ENCODE assay signal across 9 mouse cellular contexts in genomic region chr5:117307699-117308098, GRCm38 (mm10). TPM values are rescaled to one million over a fixed set of nuclear protein-coding genes. Genes with fewer than 3 reads are reported as not detected.
DNase-seq lines count a peak whose midpoint lies in the region; ATAC-seq and TF ChIP-seq lines count a peak whose summit lies in the region.
"Had no signal": no experiment of that assay in that cellular context is flagged by ENCODE, and none has a peak within 500 bp of the region (broad histone marks: within the 10 kb centered on the region; RNA-seq: fewer than 3 reads in every experiment).

No protein-coding gene starts in this region.

- WGBS in hindbrain, embryonic 11.5 days, result 45% methylated on average over 11 of the region's 11 CpGs
- 43% methylated on average over 11 of the region's 11 CpGs for WGBS in hindbrain, embryonic 16.5 days
- WGBS in hindbrain, postnatal 0 days, result 43% methylated on average over 11 of the region's 11 CpGs

- TF ChIP-seq CTCF in hindbrain, postnatal 0 days (IDR thresholded peaks at IDR 0.05; ENCODE audit: low read depth), result peak; percentile 69

- H3K27me3 ChIP-seq in hindbrain, embryonic 11.5 days (ENCODE audit: control insufficient read depth, insufficient read depth, low read length), result no peaks in the 10 kb centered on the region
- no peaks in the 10 kb centered on the region for H3K27me3 ChIP-seq in hindbrain, embryonic 16.5 days (replicated peaks; ENCODE audit: control insufficient read depth, insufficient read depth, low read length)
- H3K27me3 ChIP-seq in hindbrain, postnatal 0 days (ENCODE audit: insufficient read depth, low read length), result no peaks in the 10 kb centered on the region
- H3K27me3 ChIP-seq: embryonic facial prominence, embryonic 13.5 days had no signal

- no peak for ATAC-seq in hindbrain, embryonic 11.5 days (ENCODE audit: low FRiP score)
- ATAC-seq in hindbrain, embryonic 16.5 days, result no peak
- ATAC-seq in erythroblast, adult 5-6 weeks (replicated peaks; ENCODE audit: low FRiP score, poor library complexity, severe bottlenecking), result peak; percentile 82
- ATAC-seq in hindbrain, postnatal 0 days, result no peak
- ATAC-seq in monocyte, adult 5-6 weeks (replicated peaks; ENCODE audit: insufficient number of reproducible peaks, low FRiP score, low TSS enrichment, poor library complexity, severe bottlenecking), result peak; percentile 85

- H3K27ac ChIP-seq in hindbrain, embryonic 11.5 days (ENCODE audit: low read depth, low read length), result no peak overlapping the region
- H3K27ac ChIP-seq in hindbrain, embryonic 16.5 days (ENCODE audit: low read depth, low read length), result no peak overlapping the region
- H3K27ac ChIP-seq in hindbrain, postnatal 0 days, result no peak overlapping the region
- H3K27ac ChIP-seq: embryonic facial prominence, embryonic 13.5 days had no signal

- H3K4me1 ChIP-seq in hindbrain, embryonic 11.5 days (replicated peaks; ENCODE audit: control insufficient read depth, insufficient read depth, low read length), result no peaks in the 10 kb centered on the region
- H3K4me1 ChIP-seq in hindbrain, embryonic 16.5 days (ENCODE audit: control insufficient read depth, insufficient read depth, low read depth, low read length), result no peaks in the 10 kb centered on the region
- no peaks in the 10 kb centered on the region for H3K4me1 ChIP-seq in hindbrain, postnatal 0 days (ENCODE audit: insufficient read depth, low read length)
- H3K4me1 ChIP-seq: embryonic facial prominence, embryonic 13.5 days had no signal

- H3K4me2 ChIP-seq in hindbrain, embryonic 11.5 days (replicated peaks; ENCODE audit: low read depth, low read length), result no peak overlapping the region
- H3K4me2 ChIP-seq in hindbrain, embryonic 16.5 days (ENCODE audit: low read length), result no peak overlapping the region
- H3K4me2 ChIP-seq in hindbrain, postnatal 0 days (ENCODE audit: low read depth, low read length), result no peak overlapping the region
- H3K4me2 ChIP-seq: embryonic facial prominence, embryonic 13.5 days had no signal

- no peak overlapping the region for H3K9ac ChIP-seq in hindbrain, embryonic 11.5 days (ENCODE audit: low read depth, low read length)
- H3K9ac ChIP-seq in hindbrain, embryonic 16.5 days (ENCODE audit: low read depth, low read length), result no peak overlapping the region
- H3K9ac ChIP-seq in hindbrain, postnatal 0 days (replicated peaks; ENCODE audit: low read length), result no peak overlapping the region
- H3K9ac ChIP-seq: embryonic facial prominence, embryonic 13.5 days had no signal

- intact Hi-C loops in left cerebral cortex, postnatal 4 days (cut with DNase I), result loop anchor here (10.0 kb wide), 1 partner anchor 187 kb away; no protein-coding TSS in a partner anchor

- peak; percentile 76 for DNase-seq in hindbrain, embryonic 11.5 days (ENCODE audit: low spot score)
- DNase-seq in adrenal gland, adult 8-10 months, result peak; percentile 58
- peak; percentile 55 for DNase-seq in hindbrain, postnatal 0 days (ENCODE audit: low spot score)
- peak; percentile 55 for DNase-seq in left cerebral cortex, postnatal 4 days
- peak; percentile 79 for DNase-seq in testis, postnatal 14 days (ENCODE audit: low spot score)

- no peaks in the 10 kb centered on the region for H3K9me3 ChIP-seq in hindbrain, embryonic 11.5 days (ENCODE audit: control insufficient read depth, low read length)
- no peaks in the 10 kb centered on the region for H3K9me3 ChIP-seq in hindbrain, embryonic 16.5 days (ENCODE audit: control insufficient read depth, low read length)
- H3K9me3 ChIP-seq in hindbrain, postnatal 0 days (ENCODE audit: low read length), result no peaks in the 10 kb centered on the region
- H3K9me3 ChIP-seq: embryonic facial prominence, embryonic 13.5 days had no signal

- H3K4me3 ChIP-seq in hindbrain, embryonic 11.5 days (ENCODE audit: low read depth, low read length), result no peak overlapping the region
- no peak overlapping the region for H3K4me3 ChIP-seq in hindbrain, embryonic 16.5 days (ENCODE audit: low read length)
- H3K4me3 ChIP-seq in hindbrain, postnatal 0 days (ENCODE audit: low read length), result no peak overlapping the region
- H3K4me3 ChIP-seq: embryonic facial prominence, embryonic 13.5 days had no signal

- no peaks in the 10 kb centered on the region for H3K36me3 ChIP-seq in hindbrain, embryonic 11.5 days (ENCODE audit: control insufficient read depth, insufficient read depth, low read length)
- no peaks in the 10 kb centered on the region for H3K36me3 ChIP-seq in hindbrain, embryonic 16.5 days (ENCODE audit: control insufficient read depth, insufficient read depth, low read length)
- no peaks in the 10 kb centered on the region for H3K36me3 ChIP-seq in hindbrain, postnatal 0 days (ENCODE audit: insufficient read depth, low read length)
- H3K36me3 ChIP-seq: embryonic facial prominence, embryonic 13.5 days had no signal

RNA-seq across cellular contexts. Expression of gene Vsig10, which starts 11.2 kb away (rescaled TPM):
- polyA plus RNA-seq in hindbrain, embryonic 11.5 days (2014; fragmentation: Nextera tagmentation; extraction: Ambion mirVana), result 1.3 and 2.0 TPM in 2 replicates
- polyA plus RNA-seq in hindbrain, embryonic 16.5 days (2015; fragmentation: Nextera tagmentation; extraction: Ambion mirVana), result 2.1 and 2.2 TPM in 2 replicates
- 10 to 100 TPM; 22.2 to 64.9 (median 42.7) TPM for total RNA-seq in adrenal gland, adult 8-10 months (2022)
- total RNA-seq in erythroblast, adult 5-6 weeks (2015; ENCODE audit: low replicate concordance), result 0.84 TPM in 1 of 2 replicates, not detected in the other
- total RNA-seq in erythroblast, adult 5-6 weeks (2017; ENCODE audit: low replicate concordance), result 0.70 and 2.7 TPM in 2 replicates
- total RNA-seq in hindbrain, postnatal 0 days (2014; rRNA removed), result 3.3 and 4.6 TPM in 2 replicates
- 3.4 and 4.7 TPM in 2 replicates for polyA plus RNA-seq in hindbrain, postnatal 0 days (2015; fragmentation: Nextera tagmentation; extraction: Ambion mirVana)
- 1 to 10 TPM; 1.9 to 3.1 TPM for total RNA-seq in left cerebral cortex, postnatal 4 days (2021)
- 4.9 to 5.5 TPM (median 5.2 TPM) in 3 replicates for total RNA-seq in monocyte, adult 5-6 weeks (2017)

RNA-seq across cellular contexts. Expression of gene Pebp1, which starts 20.3 kb away (rescaled TPM):
- polyA plus RNA-seq in hindbrain, embryonic 11.5 days (2014; fragmentation: Nextera tagmentation; extraction: Ambion mirVana), result 867 and 895 TPM in 2 replicates
- polyA plus RNA-seq in hindbrain, embryonic 16.5 days (2015; fragmentation: Nextera tagmentation; extraction: Ambion mirVana), result 1,116 and 1,205 TPM in 2 replicates
- total RNA-seq in adrenal gland, adult 8-10 months (2022), result 1,000 to 10,000 TPM; 1,354 to 1,788 (median 1,543) TPM
- total RNA-seq in erythroblast, adult 5-6 weeks (2015; ENCODE audit: low replicate concordance), result 43.4 and 51.4 TPM in 2 replicates
- 11.4 and 17.4 TPM in 2 replicates for total RNA-seq in erythroblast, adult 5-6 weeks (2017; ENCODE audit: low replicate concordance)
- total RNA-seq in hindbrain, postnatal 0 days (2014; rRNA removed), result 1,096 and 1,413 TPM in 2 replicates
- polyA plus RNA-seq in hindbrain, postnatal 0 days (2015; fragmentation: Nextera tagmentation; extraction: Ambion mirVana), result 1,008 and 1,032 TPM in 2 replicates
- total RNA-seq in left cerebral cortex, postnatal 4 days (2021), result 100 to 1,000 TPM; 725 to 728 TPM
- 23.5 to 34.1 TPM (median 27.5 TPM) in 3 replicates for total RNA-seq in monocyte, adult 5-6 weeks (2017)

RNA-seq across cellular contexts. Expression of gene Wsb2, which starts 49.4 kb away (rescaled TPM):
- 88.9 and 98.0 TPM in 2 replicates for polyA plus RNA-seq in hindbrain, embryonic 11.5 days (2014; fragmentation: Nextera tagmentation; extraction: Ambion mirVana)
- 200 and 278 TPM in 2 replicates for polyA plus RNA-seq in hindbrain, embryonic 16.5 days (2015; fragmentation: Nextera tagmentation; extraction: Ambion mirVana)
- total RNA-seq in adrenal gland, adult 8-10 months (2022), result 100 to 1,000 TPM; 138 to 152 (median 146) TPM
- total RNA-seq in erythroblast, adult 5-6 weeks (2015; ENCODE audit: low replicate concordance), result 2.9 and 5.6 TPM in 2 replicates
- 3.1 and 4.2 TPM in 2 replicates for total RNA-seq in erythroblast, adult 5-6 weeks (2017; ENCODE audit: low replicate concordance)
- total RNA-seq in hindbrain, postnatal 0 days (2014; rRNA removed), result 412 and 421 TPM in 2 replicates
- polyA plus RNA-seq in hindbrain, postnatal 0 days (2015; fragmentation: Nextera tagmentation; extraction: Ambion mirVana), result 296 and 321 TPM in 2 replicates
- total RNA-seq in left cerebral cortex, postnatal 4 days (2021), result 100 to 1,000 TPM; 407 to 423 TPM
- 35.9 to 42.1 TPM (median 41.8 TPM) in 3 replicates for total RNA-seq in monocyte, adult 5-6 weeks (2017)

Comparison
In these comparisons a context has a peak if more than half of its experiments do, and no peak if none do; other contexts are left out.
1. ATAC-seq: peak in erythroblast, adult 5-6 weeks (single experiment) and monocyte, adult 5-6 weeks (single experiment); none in hindbrain, embryonic 11.5 days (single experiment), hindbrain, embryonic 16.5 days (single experiment) and hindbrain, postnatal 0 days (single experiment).
2. RNA of gene Pebp1, which starts 20.3 kb away (total RNA-seq): 1,354 to 1,788 TPM in adrenal gland, adult 8-10 months, 1,096 to 1,413 TPM in hindbrain, postnatal 0 days and 725 to 728 TPM in left cerebral cortex, postnatal 4 days; 11.4 to 51.4 TPM in erythroblast, adult 5-6 weeks and 23.5 to 34.1 TPM in monocyte, adult 5-6 weeks; every median in the first group is over 10 times any median in the second.
3. Peak in every context shown above with its lines, with median percentiles within 50 percentile points of each other: DNase-seq.